Mouse (Mus musculus): Measurements from ENCODE around the gene Ppp3ca.

GRCm38 (mm10) chr3:136822431-136822830 is 152.5 kb downstream of the Ppp3ca start:
- TF ChIP-seq CTCF (IDR thresholded peaks at IDR 0.05; ENCODE audit: control insufficient read depth, insufficient read depth, insufficient replicate concordance, low read depth, low read length): no peak
- TF ChIP-seq POLR2A (IDR thresholded peaks at IDR 0.05; ENCODE audit: control insufficient read depth, low read depth, low read length): no peak
